Mouse (Mus musculus) macrophage (primary cell): ENCODE results near the gene Camk2d. TPM values are rescaled to one million over a fixed set of nuclear protein-coding genes. Genes with fewer than 3 reads are reported as not detected.

Experiments
- H3K27ac ChIP-seq: fragments of 350-480 bp; formaldehyde crosslinking; 2 replicates; pipeline ENCODE4 v1.9.0; 2021
- H3K36me3 ChIP-seq: fragments of 350-480 bp; formaldehyde crosslinking; 2 replicates; pipeline ENCODE4 v1.9.0; 2021; ENCODE audit errors: inconsistent target
- H3K4me3 ChIP-seq: fragments of 350-480 bp; formaldehyde crosslinking; 2 replicates; pipeline ENCODE4 v1.9.0; 2021; ENCODE audit errors: inconsistent target
- H3K79me2 ChIP-seq: fragments of 350-480 bp; formaldehyde crosslinking; 2 replicates; pipeline ENCODE4 v1.9.0; 2021; ENCODE audit errors: inconsistent target
- WGBS: methylation state at CpG from one replicate; pipeline ENCODE4 v1.1.7; 2026; ENCODE audit warnings: inconsistent platforms; ENCODE audit not compliant: missing documents; 5-methylcytosine and 5-hydroxymethylcytosine counted together
- polyA plus RNA-seq: library from polyadenylated mRNA; stranded (reverse); fragments of 250-400 nt; gene quantifications from 3 replicates; pipeline ENCODE4 v1.2.4, GENCODE M21; 2018; ENCODE audit warnings: inconsistent platforms

Gene Camk2d
- polyA plus RNA-seq, 1 experiment from 2014 or later: 69.7 TPM

GRCm38 (mm10) chr3:126746148-126746803 lies 150.2 kb downstream of the Camk2d start:
- Histone ChIP-seq H3K4me3 (no peak overlapping the region), H3K36me3 (no peaks in the 10 kb centered on the region)
- WGBS: 80% methylated on average over 11 of the region's 11 CpGs

GRCm38 (mm10) chr3:126747628-126748027 lies 151.5 kb downstream of the Camk2d start:
- H3K4me3 ChIP-seq: no peak overlapping the region
- 92% methylated on average over 3 of the region's 3 CpGs for WGBS
- H3K27ac ChIP-seq: no peak overlapping the region
- H3K36me3 ChIP-seq: no peaks in the 10 kb centered on the region
- H3K79me2 ChIP-seq: peaks cover 5% of the 10 kb centered on the region; the same call in 1 of the 2 replicates

More at GRCm38 (mm10) chr3:126746148-126746803, 150.2 kb downstream of the Camk2d start:
- Histone ChIP-seq H3K79me2 (no peaks in the 10 kb centered on the region; the same call in 1 of the 2 replicates), H3K27ac (no peak overlapping the region)

GRCm38 (mm10) chr3:126751377-126752098 lies 155.4 kb downstream of the Camk2d start:
- 9% methylated on average over 6 of the region's 7 CpGs for WGBS
- no peak overlapping the region for H3K27ac ChIP-seq
- peaks cover 16% of the 10 kb centered on the region; the same call in 1 of the 2 replicates for H3K79me2 ChIP-seq
- H3K36me3 ChIP-seq: no peaks in the 10 kb centered on the region
- H3K4me3 ChIP-seq: no peak overlapping the region

GRCm38 (mm10) chr3:126752978-126753377 lies 156.9 kb downstream of the Camk2d start:
- H3K79me2 ChIP-seq: peaks cover 16% of the 10 kb centered on the region; the same call in 1 of the 2 replicates
- no peak overlapping the region for H3K4me3 ChIP-seq
- H3K27ac ChIP-seq: no peak overlapping the region
- WGBS: 86% methylated on average over 6 of the region's 6 CpGs
- H3K36me3 ChIP-seq: no peaks in the 10 kb centered on the region

- no peak overlapping the region for H3K27ac ChIP-seq
- WGBS: 17% methylated on average over 1 of the region's 1 CpGs
- H3K36me3 ChIP-seq: no peaks in the 10 kb centered on the region
- H3K4me3 ChIP-seq: no peak overlapping the region
- H3K79me2 ChIP-seq: peaks cover 43% of the 10 kb centered on the region; the same call in 1 of the 2 replicates
These were observed 162.3 kb downstream of the Camk2d start for GRCm38 (mm10) chr3:126758398-126758797.

- Histone ChIP-seq H3K27ac (no peak overlapping the region), H3K36me3 (no peaks in the 10 kb centered on the region), H3K79me2 (peaks cover 54% of the 10 kb centered on the region; the same call in 1 of the 2 replicates), H3K4me3 (no peak overlapping the region)
- WGBS: 87% methylated on average over 3 of the region's 3 CpGs
These were observed 164.5 kb downstream of the Camk2d start for GRCm38 (mm10) chr3:126760608-126761007.

- Histone ChIP-seq H3K27ac (no peak overlapping the region), H3K4me3 (no peak overlapping the region), H3K79me2 (peaks cover 45% of the 10 kb centered on the region; the same call in 1 of the 2 replicates), H3K36me3 (no peaks in the 10 kb centered on the region)
- WGBS: 94% methylated on average over 4 of the region's 4 CpGs
These were observed 168.6 kb downstream of the Camk2d start for GRCm38 (mm10) chr3:126764745-126765144.

GRCm38 (mm10) chr3:126770056-126770455 lies 174.0 kb downstream of the Camk2d start:
- 9% methylated on average over 6 of the region's 6 CpGs for WGBS
- peak overlapping the region; percentile 8; the same call in 1 of the 2 replicates for H3K27ac ChIP-seq

GRCm38 (mm10) chr3:126771032-126771431 lies 174.9 kb downstream of the Camk2d start:
- WGBS: 96% methylated on average over 8 of the region's 8 CpGs
- Histone ChIP-seq H3K27ac (no peak overlapping the region), H3K79me2 (no peaks in the 10 kb centered on the region; the same call in 1 of the 2 replicates), H3K4me3 (no peak overlapping the region), H3K36me3 (no peaks in the 10 kb centered on the region)

More at GRCm38 (mm10) chr3:126770056-126770455, 174.0 kb downstream of the Camk2d start:
- Histone ChIP-seq H3K79me2 (no peaks in the 10 kb centered on the region; the same call in 1 of the 2 replicates), H3K4me3 (no peak overlapping the region), H3K36me3 (no peaks in the 10 kb centered on the region)

GRCm38 (mm10) chr3:126771541-126771940 lies 175.4 kb downstream of the Camk2d start:
- no peaks in the 10 kb centered on the region for H3K79me2 ChIP-seq
- no peak overlapping the region for H3K27ac ChIP-seq
- 21% methylated on average over 6 of the region's 6 CpGs for WGBS
- no peaks in the 10 kb centered on the region for H3K36me3 ChIP-seq
- H3K4me3 ChIP-seq: no peak overlapping the region

- Histone ChIP-seq H3K36me3 (no peaks in the 10 kb centered on the region), H3K4me3 (no peak overlapping the region), H3K27ac (no peak overlapping the region)
These were observed 179.9 kb downstream of the Camk2d start for GRCm38 (mm10) chr3:126776001-126776400.

GRCm38 (mm10) chr3:126777101-126777500 lies 181.0 kb downstream of the Camk2d start:
- H3K36me3 ChIP-seq: no peaks in the 10 kb centered on the region
- no peaks in the 10 kb centered on the region for H3K79me2 ChIP-seq
- no peak overlapping the region for H3K27ac ChIP-seq
- no peak overlapping the region for H3K4me3 ChIP-seq
- 97% methylated on average over 9 of the region's 9 CpGs for WGBS

More at GRCm38 (mm10) chr3:126776001-126776400, 179.9 kb downstream of the Camk2d start:
- no peaks in the 10 kb centered on the region for H3K79me2 ChIP-seq

GRCm38 (mm10) chr3:126777879-126778278 lies 181.8 kb downstream of the Camk2d start:
- Histone ChIP-seq H3K4me3 (no peak overlapping the region), H3K36me3 (no peaks in the 10 kb centered on the region), H3K79me2 (no peaks in the 10 kb centered on the region), H3K27ac (no peak overlapping the region)
- 92% methylated on average over 1 of the region's 1 CpGs for WGBS

GRCm38 (mm10) chr3:126780014-126780615 lies 184.0 kb downstream of the Camk2d start:
- Histone ChIP-seq H3K79me2 (no peaks in the 10 kb centered on the region), H3K36me3 (peaks cover 6% of the 10 kb centered on the region; the same call in 1 of the 2 replicates), H3K27ac (no peak overlapping the region), H3K4me3 (no peak overlapping the region)
- 86% methylated on average over 4 of the region's 5 CpGs for WGBS
